Mouse (Mus musculus) heart, embryonic 15.5 days (tissue): ENCODE results near the gene Tnfrsf26. TPM values are rescaled to one million over a fixed set of nuclear protein-coding genes. Genes with fewer than 3 reads are reported as not detected.

ENCODE experiments used
- ATAC-seq: fragments of 200-750 bp; cut with Nextera tagmentation; replicated peaks from 2 replicates; pipeline ENCODE4 v1.8.0; 2017; ENCODE audit warnings: low read depth, moderate TSS enrichment; ENCODE audit not compliant: insufficient number of reproducible peaks, insufficient read depth, low FRiP score
- H3K27ac ChIP-seq: fragments of 300-500 bp; sonication (generic); 2 replicates; pipeline ENCODE4 v1.5.1; 2015; ENCODE audit warnings: mild to moderate bottlenecking, inconsistent platforms
- H3K27me3 ChIP-seq: fragments of 300-500 bp; sonication (generic); 2 replicates; pipeline ENCODE4 v1.6.1; 2015; ENCODE audit warnings: inconsistent platforms
- H3K36me3 ChIP-seq: fragments of 300-500 bp; sonication (generic); 2 replicates; pipeline ENCODE4 v1.6.1; 2015; ENCODE audit warnings: mild to moderate bottlenecking, inconsistent platforms
- H3K4me1 ChIP-seq: fragments of 300-500 bp; sonication (generic); replicated peaks from 2 replicates; pipeline ENCODE4 v1.6.1; 2015; ENCODE audit warnings: inconsistent platforms
- H3K4me2 ChIP-seq: fragments of 300-500 bp; sonication (generic); 2 replicates; pipeline ENCODE4 v1.6.1; 2015; ENCODE audit warnings: inconsistent platforms, mild to moderate bottlenecking, moderate library complexity
- H3K4me3 ChIP-seq: fragments of 300-500 bp; sonication (generic); 2 replicates; pipeline ENCODE4 v1.5.1; 2015; ENCODE audit warnings: mild to moderate bottlenecking, inconsistent platforms
- H3K9ac ChIP-seq: fragments of 300-500 bp; sonication (generic); 2 replicates; pipeline ENCODE4 v1.6.1; 2015; ENCODE audit warnings: mild to moderate bottlenecking, inconsistent platforms
- H3K9me3 ChIP-seq: fragments of 300-500 bp; sonication (generic); replicated peaks from 2 replicates; pipeline ENCODE4 v1.6.1; 2016; ENCODE audit warnings: inconsistent platforms
- WGBS: fragments of 180-500 bp; shearing (Covaris S2); methylation state at CpG from one replicate; pipeline ENCODE4 v1.1.7; 2015; ENCODE audit warnings: mixed read lengths; 5-methylcytosine and 5-hydroxymethylcytosine counted together
- polyA plus RNA-seq: library from polyadenylated mRNA; unstranded; fragments of >200 nt; fragmentation: Nextera tagmentation; extraction: Ambion mirVana; gene quantifications from 2 replicates; pipeline ENCODE4 v1.2.1, GENCODE M21; 2015

Tnfrsf26 gene
- polyA plus RNA-seq, 1 experiment from 2014 or later = 0.64 TPM

DNA sequence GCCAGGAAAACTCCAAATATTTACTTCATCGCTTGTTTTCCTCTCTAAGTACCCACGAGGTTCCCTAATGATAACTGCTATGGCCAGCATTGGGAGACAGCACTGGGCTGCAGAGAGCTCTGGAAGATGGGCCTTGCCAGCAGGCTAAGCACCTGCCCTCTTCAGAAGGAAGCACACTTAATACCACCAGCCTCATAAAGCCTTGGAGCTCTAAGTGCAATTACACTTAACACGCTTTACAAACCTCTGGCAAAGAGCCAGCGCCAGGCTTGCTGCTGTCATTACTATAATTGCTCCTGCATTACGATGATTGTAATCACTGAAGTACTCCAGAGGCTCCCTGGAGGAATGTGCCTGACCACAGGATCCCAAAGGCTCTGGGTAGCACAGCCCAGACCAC is 33.7 kb downstream of the Tnfrsf26 start:
- no peak for ATAC-seq
- H3K36me3 ChIP-seq = peaks cover 6% of the 10 kb centered on the region; the same call in 1 of the 2 replicates
- no peak overlapping the region for H3K4me2 ChIP-seq
- WGBS = 54% methylated on average over 5 of the region's 5 CpGs
- H3K27ac ChIP-seq = no peak overlapping the region
- no peak overlapping the region for H3K9ac ChIP-seq
- no peak overlapping the region for H3K4me3 ChIP-seq
- no peaks in the 10 kb centered on the region for H3K9me3 ChIP-seq
- H3K27me3 ChIP-seq = no peaks in the 10 kb centered on the region
- peaks cover 23% of the 10 kb centered on the region for H3K4me1 ChIP-seq

DNA sequence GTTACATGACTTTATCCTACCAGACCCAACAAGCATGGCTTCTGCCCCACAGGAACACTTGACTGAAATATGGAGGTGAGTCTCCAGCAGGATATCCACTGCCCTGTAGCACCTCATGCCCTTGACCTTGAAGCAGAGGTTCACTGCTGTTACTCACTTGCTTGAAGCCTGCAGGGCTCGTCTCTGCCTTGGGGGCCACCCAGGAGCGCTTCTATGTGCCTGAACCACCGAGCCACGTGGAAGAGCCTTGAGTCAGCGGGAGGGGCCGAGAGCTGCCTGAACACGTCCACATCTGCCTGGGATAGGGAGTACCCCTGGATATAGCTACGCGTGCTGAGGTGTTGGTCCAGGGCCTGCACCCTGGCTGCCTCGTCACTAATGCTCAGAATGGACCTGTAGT is 36.3 kb downstream of the Tnfrsf26 start:
- Histone ChIP-seq H3K27me3 (no peaks in the 10 kb centered on the region), H3K9ac (no peak overlapping the region), H3K4me3 (no peak overlapping the region), H3K9me3 (no peaks in the 10 kb centered on the region), H3K4me2 (no peak overlapping the region), H3K4me1 (peaks cover 12% of the 10 kb centered on the region), H3K27ac (no peak overlapping the region), H3K36me3 (peaks cover 15% of the 10 kb centered on the region; the same call in 1 of the 2 replicates)
- 81% methylated on average over 10 of the region's 10 CpGs for WGBS
- no peak for ATAC-seq

DNA sequence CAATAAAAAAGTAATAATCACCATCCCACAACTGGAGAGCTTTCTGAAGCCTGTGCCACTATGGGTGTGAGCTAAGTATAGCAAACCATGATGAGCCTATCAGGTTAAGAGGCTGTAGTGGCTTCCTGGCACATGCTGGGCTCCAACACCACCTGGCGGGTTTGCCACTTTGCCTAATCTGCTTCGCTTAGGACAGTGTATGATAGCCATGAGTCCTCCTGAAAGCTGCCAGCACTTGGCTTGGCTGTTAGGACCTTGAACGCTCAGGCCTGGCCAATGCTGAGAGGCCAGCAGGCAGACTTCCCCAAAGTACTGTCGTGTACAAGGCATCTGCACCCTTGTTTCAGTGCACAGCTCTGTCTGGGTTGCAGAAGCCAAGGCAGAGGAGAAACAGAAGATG is 40.5 kb downstream of the Tnfrsf26 start:
- Histone ChIP-seq H3K27me3 (no peaks in the 10 kb centered on the region), H3K4me3 (no peak overlapping the region), H3K4me2 (no peak overlapping the region), H3K4me1 (no peaks in the 10 kb centered on the region), H3K36me3 (peaks cover 38% of the 10 kb centered on the region), H3K9ac (no peak overlapping the region), H3K9me3 (no peaks in the 10 kb centered on the region), H3K27ac (no peak overlapping the region)
- 83% methylated on average over 4 of the region's 4 CpGs for WGBS
- ATAC-seq = no peak

DNA sequence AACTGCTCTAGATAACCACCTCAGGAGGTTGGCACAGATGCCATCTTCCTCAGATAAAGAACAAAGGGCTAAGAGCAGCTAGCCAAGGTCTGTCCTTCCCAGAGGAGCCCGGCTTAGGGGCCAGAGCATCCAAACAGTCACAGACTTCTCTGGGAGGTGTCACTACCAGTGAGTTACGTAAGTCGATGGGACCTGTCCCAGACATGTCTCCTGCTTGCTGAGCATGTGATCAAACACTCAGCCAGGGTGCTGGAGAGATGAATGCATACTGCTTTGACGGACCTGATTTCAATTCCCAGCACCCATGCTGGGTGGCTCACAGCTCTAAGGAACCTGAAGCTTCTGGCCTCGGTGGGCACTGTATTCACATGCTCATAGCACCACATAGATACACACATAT is 40.9 kb downstream of the Tnfrsf26 start:
- WGBS = 79% methylated on average over 5 of the region's 5 CpGs

DNA sequence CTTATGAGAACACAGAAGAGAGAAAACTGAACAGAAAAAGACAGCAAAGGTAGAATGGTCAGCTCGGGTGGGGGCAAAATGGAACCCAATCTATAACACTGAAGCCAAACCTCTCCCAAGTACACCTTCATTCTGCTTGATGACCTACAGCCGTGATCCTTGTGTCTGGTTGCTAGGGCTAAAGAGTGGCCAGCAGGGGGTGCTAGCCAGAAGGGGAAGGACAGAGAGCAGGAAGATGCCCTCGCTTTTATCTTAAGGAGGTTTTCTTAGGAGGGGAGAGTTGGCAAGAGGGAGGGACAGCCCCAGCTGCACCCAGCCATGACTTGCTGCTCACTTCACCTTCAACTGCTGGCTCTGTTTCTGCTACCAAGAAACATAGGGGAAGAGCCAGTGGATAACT is 44.6 kb downstream of the Tnfrsf26 start:
- Histone ChIP-seq H3K4me3 (no peak overlapping the region), H3K4me2 (no peak overlapping the region), H3K27ac (no peak overlapping the region), H3K27me3 (no peaks in the 10 kb centered on the region), H3K36me3 (peaks cover 43% of the 10 kb centered on the region), H3K9ac (no peak overlapping the region), H3K4me1 (no peaks in the 10 kb centered on the region), H3K9me3 (no peaks in the 10 kb centered on the region)
- peak; percentile 31; the same call in 1 of the 2 replicates for ATAC-seq
- WGBS = 26% methylated on average over 3 of the region's 3 CpGs

More for the DNA sequence above, 40.9 kb downstream of the Tnfrsf26 start:
- ATAC-seq = no peak
- Histone ChIP-seq H3K9me3 (no peaks in the 10 kb centered on the region), H3K4me1 (no peaks in the 10 kb centered on the region), H3K27ac (no peak overlapping the region), H3K36me3 (peaks cover 42% of the 10 kb centered on the region), H3K4me3 (no peak overlapping the region), H3K9ac (no peak overlapping the region), H3K4me2 (no peak overlapping the region), H3K27me3 (no peaks in the 10 kb centered on the region)

DNA sequence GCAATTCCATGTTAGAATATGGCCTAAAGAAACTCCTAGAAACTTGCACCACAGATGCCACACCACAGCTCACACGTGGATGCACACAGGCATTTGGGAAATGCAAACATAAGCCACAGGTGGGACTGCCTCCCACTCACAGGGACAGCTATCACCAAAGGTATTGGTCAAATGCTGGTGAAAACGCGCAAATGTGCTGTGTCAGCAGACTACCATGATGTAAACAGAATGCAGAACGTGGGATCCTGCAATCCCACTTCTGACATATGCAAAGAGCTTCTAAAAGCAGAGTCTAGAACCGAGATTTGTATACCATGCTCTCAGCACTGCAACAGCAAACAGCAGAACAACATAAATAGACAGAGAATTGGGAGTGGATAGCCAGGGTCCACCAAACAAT is 45.5 kb downstream of the Tnfrsf26 start:
- no peak for ATAC-seq
- H3K36me3 ChIP-seq = peaks cover 38% of the 10 kb centered on the region
- 90% methylated on average over 5 of the region's 5 CpGs for WGBS

DNA sequence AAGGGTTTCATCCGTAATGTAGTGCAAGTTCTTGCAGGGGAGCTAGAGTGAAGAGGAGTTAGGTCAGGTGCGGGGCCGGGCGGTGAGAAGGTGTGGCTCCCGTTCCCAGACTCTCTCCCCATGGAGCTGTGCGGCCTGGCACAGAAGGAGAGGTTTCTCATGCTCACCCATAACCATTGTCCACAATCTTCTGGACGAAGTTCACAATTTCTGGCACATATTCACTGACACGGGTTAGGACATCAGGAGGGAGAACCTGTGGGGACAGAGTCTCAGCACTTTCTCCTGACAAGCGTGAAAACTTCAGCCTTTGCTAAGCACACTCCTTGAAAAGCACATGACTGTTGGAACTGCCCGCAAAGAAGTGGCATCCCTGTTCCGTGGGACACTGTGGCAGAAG is 52.8 kb downstream of the Tnfrsf26 start:
- Histone ChIP-seq H3K27me3 (no peaks in the 10 kb centered on the region), H3K4me1 (no peaks in the 10 kb centered on the region), H3K9ac (no peak overlapping the region), H3K4me2 (no peak overlapping the region), H3K9me3 (no peaks in the 10 kb centered on the region), H3K27ac (no peak overlapping the region), H3K4me3 (no peak overlapping the region), H3K36me3 (peaks cover 49% of the 10 kb centered on the region)
- WGBS = 93% methylated on average over 11 of the region's 11 CpGs
- no peak for ATAC-seq

More for the DNA sequence above, 45.5 kb downstream of the Tnfrsf26 start:
- no peak overlapping the region for H3K4me2 ChIP-seq
- no peaks in the 10 kb centered on the region for H3K4me1 ChIP-seq
- no peaks in the 10 kb centered on the region for H3K9me3 ChIP-seq
- H3K9ac ChIP-seq = no peak overlapping the region
- no peaks in the 10 kb centered on the region for H3K27me3 ChIP-seq
- H3K4me3 ChIP-seq = no peak overlapping the region
- H3K27ac ChIP-seq = no peak overlapping the region

DNA sequence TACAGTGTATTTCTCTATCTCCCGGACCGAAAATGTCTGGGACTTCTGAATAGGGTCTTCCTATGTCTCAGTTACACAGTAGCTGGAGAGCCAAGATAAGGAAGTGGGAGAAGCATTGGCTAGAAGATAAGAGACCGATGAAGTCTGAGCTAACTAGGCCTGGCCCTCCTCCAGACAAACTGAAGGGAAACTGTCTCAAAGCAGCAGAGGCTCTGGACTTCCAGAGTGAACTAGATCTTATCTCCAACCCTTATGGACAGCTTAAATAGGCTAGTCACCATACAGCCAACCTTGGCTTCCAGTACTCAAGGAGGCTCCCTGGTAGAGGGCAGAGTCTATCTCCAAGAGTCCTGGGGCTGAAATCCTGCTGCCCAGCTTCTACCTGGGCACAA is 62.9 kb downstream of the Tnfrsf26 start:
- no peak overlapping the region for H3K4me3 ChIP-seq
- H3K27ac ChIP-seq = no peak overlapping the region
- H3K27me3 ChIP-seq = no peaks in the 10 kb centered on the region
- WGBS = 49% methylated on average over 3 of the region's 3 CpGs
- H3K9ac ChIP-seq = no peak overlapping the region
- H3K9me3 ChIP-seq = no peaks in the 10 kb centered on the region
- H3K4me2 ChIP-seq = no peak overlapping the region
- peaks cover 50% of the 10 kb centered on the region for H3K36me3 ChIP-seq
- no peak for ATAC-seq
- H3K4me1 ChIP-seq = no peaks in the 10 kb centered on the region

DNA sequence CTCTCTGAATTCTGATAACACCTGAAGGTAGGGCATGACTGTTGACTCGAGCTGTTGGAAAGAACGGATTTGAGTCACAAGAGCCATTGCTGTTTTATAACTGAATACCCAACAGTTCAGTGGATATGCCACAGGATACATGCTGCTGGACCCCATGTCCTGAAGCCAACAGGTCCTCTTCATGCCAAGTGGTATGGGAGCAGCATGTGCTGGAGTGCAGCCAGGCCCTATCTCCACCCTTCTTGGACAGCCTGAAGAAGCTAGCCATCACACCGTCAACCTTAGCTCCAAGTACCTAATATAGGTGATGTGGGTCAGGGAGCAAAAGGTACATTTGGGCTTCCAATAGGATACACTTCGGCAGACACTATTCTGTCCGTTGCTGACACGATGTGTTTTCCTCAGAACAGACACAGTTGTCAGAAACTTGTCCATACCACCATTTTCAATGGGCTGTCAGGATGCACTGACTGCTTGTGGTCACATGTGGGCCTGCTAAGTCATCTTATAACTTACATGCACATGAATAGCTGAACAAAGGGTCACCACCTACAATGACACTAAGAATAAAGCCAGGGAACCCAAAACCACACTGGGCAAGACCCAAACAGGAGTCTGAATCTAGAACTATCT is 63.4 kb downstream of the Tnfrsf26 start:
- H3K27ac ChIP-seq = no peak overlapping the region
- H3K27me3 ChIP-seq = no peaks in the 10 kb centered on the region
- ATAC-seq = no peak
- H3K36me3 ChIP-seq = peaks cover 50% of the 10 kb centered on the region
- H3K4me2 ChIP-seq = no peak overlapping the region
- H3K4me1 ChIP-seq = no peaks in the 10 kb centered on the region
- no peak overlapping the region for H3K9ac ChIP-seq
- H3K4me3 ChIP-seq = no peak overlapping the region
- H3K9me3 ChIP-seq = no peaks in the 10 kb centered on the region
- WGBS = 91% methylated on average over 6 of the region's 6 CpGs

DNA sequence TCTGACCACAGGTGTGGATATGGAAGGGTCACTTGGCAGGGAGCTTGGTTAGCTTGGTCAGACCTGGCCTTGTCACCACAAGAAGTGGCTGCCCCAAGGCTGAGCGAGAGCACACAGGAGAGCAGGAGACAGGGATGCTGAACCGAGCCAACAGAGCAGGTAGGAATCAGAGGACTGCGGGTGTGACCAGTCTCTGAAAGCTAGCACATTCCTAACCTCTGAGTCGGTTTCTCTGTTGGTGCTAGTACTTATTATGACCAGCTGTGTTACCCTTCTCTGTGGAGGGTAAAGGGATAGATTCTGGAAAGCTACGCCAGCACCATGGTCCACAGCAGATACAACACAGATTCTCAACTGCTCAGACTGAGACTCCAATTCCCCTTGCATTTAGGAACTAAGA is 64.7 kb downstream of the Tnfrsf26 start:
- no peak overlapping the region for H3K27ac ChIP-seq
- H3K9me3 ChIP-seq = no peaks in the 10 kb centered on the region
- H3K4me3 ChIP-seq = no peak overlapping the region
- no peak for ATAC-seq
- H3K36me3 ChIP-seq = peaks cover 50% of the 10 kb centered on the region
- no peaks in the 10 kb centered on the region for H3K4me1 ChIP-seq
- 61% methylated on average over 5 of the region's 5 CpGs for WGBS
- H3K4me2 ChIP-seq = no peak overlapping the region
- H3K9ac ChIP-seq = no peak overlapping the region
- no peaks in the 10 kb centered on the region for H3K27me3 ChIP-seq
